ENCODE assay signal across 8 mouse cellular contexts in the genomic region with DNA sequence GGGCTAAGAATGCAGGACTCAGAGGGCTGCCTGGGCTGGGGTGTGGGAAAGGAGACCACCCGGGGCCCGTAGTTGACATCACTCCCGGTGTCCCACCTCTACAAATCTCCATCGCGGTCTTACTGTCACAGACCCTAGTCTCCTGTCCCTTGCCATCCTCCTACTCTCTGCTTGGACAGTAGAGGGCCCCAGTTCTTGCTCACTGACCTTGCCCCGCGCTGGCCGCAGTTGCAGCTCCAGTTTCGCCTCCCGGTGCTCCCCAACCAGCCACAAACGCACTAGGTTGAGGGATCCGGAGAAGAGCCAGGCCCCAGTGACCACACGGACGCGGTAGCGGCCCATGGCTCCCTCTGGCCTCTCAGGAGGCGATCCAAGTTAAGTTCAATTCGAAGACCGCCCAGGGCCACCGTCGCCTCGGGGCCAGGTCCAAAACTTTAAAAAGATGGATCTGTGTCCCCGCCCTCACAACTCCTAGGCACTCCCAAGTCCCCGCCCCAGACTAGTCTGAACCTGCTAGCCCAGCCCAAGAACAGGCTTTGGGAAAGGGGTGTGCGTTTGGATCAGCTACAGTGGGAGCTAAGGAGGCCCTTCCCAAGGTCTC. TPM values are rescaled to one million over a fixed set of nuclear protein-coding genes. Genes with fewer than 3 reads are reported as not detected.
DNase-seq lines count a peak whose midpoint lies in the region; ATAC-seq and TF ChIP-seq lines count a peak whose summit lies in the region.

A gene (minus strand): TSS at position 423 of the 601 bp plus-strand sequence.

- TF ChIP-seq CTCF in liver, postnatal 0 days (IDR thresholded peaks at IDR 0.05; ENCODE audit: low read depth) = peak; percentile 60

- no peaks in the 10 kb centered on the region for H3K9me3 ChIP-seq in intestine, embryonic 16.5 days (ENCODE audit: control insufficient read depth, low read length)
- no peaks in the 10 kb centered on the region for H3K9me3 ChIP-seq in liver, postnatal 0 days (ENCODE audit: low read length)

- ATAC-seq in intestine, embryonic 16.5 days = peak; percentile 42; the same call in 1 of the 2 replicates
- ATAC-seq in liver, postnatal 0 days = peak; percentile 67
- ATAC-seq in neutrophil, adult 5-6 weeks (ENCODE audit: extremely low read depth, insufficient number of reproducible peaks, low FRiP score, poor library complexity, severe bottlenecking) = 0 out of 2 replicates have a peak, but pooled peaks have one; percentile 6

- H3K4me2 ChIP-seq in intestine, embryonic 16.5 days (ENCODE audit: low read depth, low read length) = peak within 1 kb of the TSS; percentile 61
- H3K4me2 ChIP-seq in liver, postnatal 0 days (ENCODE audit: low read depth, low read length) = peak within 1 kb of the TSS; percentile 44

- no peak for TF ChIP-seq EP300 in liver, postnatal 0 days (IDR thresholded peaks at IDR 0.05; ENCODE audit: low read depth)

- 3% methylated on average over 25 of the region's 25 CpGs for WGBS in intestine, embryonic 16.5 days
- 5% methylated on average over 25 of the region's 25 CpGs for WGBS in liver, postnatal 0 days (ENCODE audit: insufficient replicate concordance)

- H3K27me3 ChIP-seq in intestine, embryonic 16.5 days (replicated peaks; ENCODE audit: control insufficient read depth, insufficient read depth, low read length) = peaks cover 30% of the 10 kb centered on the region
- H3K27me3 ChIP-seq in liver, postnatal 0 days (ENCODE audit: insufficient read depth, low read length) = peaks cover 40% of the 10 kb centered on the region

- peak within 1 kb of the TSS; percentile 63 for H3K9ac ChIP-seq in intestine, embryonic 16.5 days (ENCODE audit: low read depth, low read length)
- no peak within 1 kb of the TSS for H3K9ac ChIP-seq in liver, postnatal 0 days (replicated peaks)

- H3K4me1 ChIP-seq in intestine, embryonic 16.5 days (ENCODE audit: control insufficient read depth, insufficient read depth, low read length) = peaks cover 9% of the 10 kb centered on the region; the same call in 1 of the 2 replicates
- H3K4me1 ChIP-seq in liver, postnatal 0 days (ENCODE audit: insufficient read depth) = no peaks in the 10 kb centered on the region

- peak within 1 kb of the TSS; percentile 39 for H3K4me3 ChIP-seq in intestine, embryonic 16.5 days (ENCODE audit: low read length)
- peak within 1 kb of the TSS; percentile 12; the same call in 1 of the 2 replicates for H3K4me3 ChIP-seq in liver, postnatal 0 days (ENCODE audit: low read depth, low read length)

- no peaks in the 10 kb centered on the region for H3K36me3 ChIP-seq in intestine, embryonic 16.5 days (ENCODE audit: control insufficient read depth, insufficient read depth, low read length)
- H3K36me3 ChIP-seq in liver, postnatal 0 days (replicated peaks; ENCODE audit: insufficient read depth, low read length) = no peaks in the 10 kb centered on the region

- peak; percentile 73 to 79 for DNase-seq in urinary bladder, adult 18-20 months (ENCODE audit: low spot score in 2 of 2)
- DNase-seq in urinary bladder, postnatal 10 days (ENCODE audit: low spot score) = no peak
- peak; percentile 38 for DNase-seq in gastrocnemius, postnatal 14 days
- DNase-seq in liver, postnatal 0 days = no peak
- no peak for DNase-seq in right cerebral cortex, adult 18-20 months
- no peak for DNase-seq in spleen, postnatal 4 days (ENCODE audit: low spot score in 2 of 2)

- no peak within 1 kb of the TSS for H3K27ac ChIP-seq in intestine, embryonic 16.5 days (ENCODE audit: low read length)
- H3K27ac ChIP-seq in liver, postnatal 0 days (ENCODE audit: low read depth) = no peak within 1 kb of the TSS

- intact Hi-C loops in gastrocnemius, postnatal 14 days (cut with DNase I; ENCODE audit: low total_unique reads) = loop anchor here (5.0 kb wide), 1 partner anchor 57 kb away; no protein-coding TSS in a partner anchor

RNA-seq across cellular contexts. Expression of the gene that starts here (rescaled TPM):
- 1 to 10 TPM in 1 of 2 experiments, under 1 TPM in 1; 1.00 to 1.2 TPM for total RNA-seq in gastrocnemius, postnatal 14 days (2021)
- 1.5 and 1.8 TPM in 2 replicates for polyA plus RNA-seq in intestine, embryonic 16.5 days (2015; fragmentation: Nextera tagmentation; extraction: Ambion mirVana)
- polyA plus RNA-seq in liver, postnatal 0 days (2015; fragmentation: Nextera tagmentation; extraction: Ambion mirVana) = 17.8 and 20.0 TPM in 2 replicates
- 9.6 and 10.5 TPM in 2 replicates for total RNA-seq in neutrophil, adult 5-6 weeks (2017)

Comparison
In these comparisons a context has a peak if more than half of its experiments do, and no peak if none do; other contexts are left out.
1. DNase-seq: peak in urinary bladder, adult 18-20 months (2 of 2) and gastrocnemius, postnatal 14 days (single experiment); none in urinary bladder, postnatal 10 days (single experiment), liver, postnatal 0 days (single experiment), right cerebral cortex, adult 18-20 months (single experiment) and spleen, postnatal 4 days (0 of 2).
2. ATAC-seq: peak in every context shown above with its lines; median percentile 67 in liver, postnatal 0 days; 42 in intestine, embryonic 16.5 days; 6 in neutrophil, adult 5-6 weeks.